Mouse (Mus musculus) WW6 (cell line): Measurements from ENCODE around the gene Top3b.
"Not testable (repeated sequence)": the region's sequence is repeated elsewhere in the genome, so short reads cannot be mapped to it uniquely, and the experiment has no call there.

ENCODE experiments used
- DNase-seq: peaks from one replicate; pipeline ENCODE4 v3.0.0-alpha.2; 2013; ENCODE audit warnings: low read depth, low spot score

Gene Top3b

GRCm38 (mm10) chr16:16870617-16871331 is at the start of gene Top3b, which contains the start of gene Vpreb1:
Gene Top3b (plus strand): TSS chr16:16870736.
Gene Vpreb1 (minus strand): TSS chr16:16870843.
- DNase-seq: peak; percentile 94

GRCm38 (mm10) chr16:16825476-16825875 is 45.1 kb upstream of the Top3b start:
- peak; percentile 16 for DNase-seq

GRCm38 (mm10) chr16:16826223-16826622 is 44.3 kb upstream of the Top3b start:
- no peak for DNase-seq

- DNase-seq: peak; percentile 34
Observed at GRCm38 (mm10) chr16:16828757-16829615, 41.5 kb upstream of the Top3b start, which contains the start of gene Spag6l. Gene Spag6l (minus strand): TSS chr16:16829456.

GRCm38 (mm10) chr16:16829671-16830070 is 40.9 kb upstream of the Top3b start:
- no peak for DNase-seq

GRCm38 (mm10) chr16:16849196-16849595 is 21.3 kb upstream of the Top3b start:
- no peak for DNase-seq

GRCm38 (mm10) chr16:16852411-16852810 is 18.1 kb upstream of the Top3b start:
- no peak for DNase-seq

- DNase-seq: no peak
Observed at GRCm38 (mm10) chr16:16854836-16855235, 15.7 kb upstream of the Top3b start.

- no peak for DNase-seq
Observed at GRCm38 (mm10) chr16:16855541-16855940, 15.0 kb upstream of the Top3b start.

GRCm38 (mm10) chr16:16856054-16856453 is 14.5 kb upstream of the Top3b start:
- not testable (repeated sequence) for DNase-seq

- DNase-seq: no peak
Observed at GRCm38 (mm10) chr16:16856731-16857476, 13.6 kb upstream of the Top3b start.

- no peak for DNase-seq
Observed at GRCm38 (mm10) chr16:16862288-16862687, 8.2 kb upstream of the Top3b start.

- no peak for DNase-seq
Observed at GRCm38 (mm10) chr16:16863978-16864377, 6.6 kb upstream of the Top3b start, which contains the start of gene Igll1. Gene Igll1 (minus strand): TSS chr16:16863985.

- DNase-seq: no peak
Observed at GRCm38 (mm10) chr16:16865217-16865616, 5.3 kb upstream of the Top3b start.

- peak; percentile 80 for DNase-seq
Observed at GRCm38 (mm10) chr16:16865696-16866561, 4.6 kb upstream of the Top3b start.

- no peak for DNase-seq
Observed at GRCm38 (mm10) chr16:16870241-16870616, 307 bp upstream of the Top3b start.

- no peak for DNase-seq
Observed at GRCm38 (mm10) chr16:16879025-16879424, 8.5 kb downstream of the Top3b start.

- no peak for DNase-seq
Observed at GRCm38 (mm10) chr16:16888341-16888740, 17.8 kb downstream of the Top3b start.

- DNase-seq: no peak
Observed at GRCm38 (mm10) chr16:16892366-16892765, 21.8 kb downstream of the Top3b start.

- no peak for DNase-seq
Observed at GRCm38 (mm10) chr16:16896015-16896381, 25.5 kb downstream of the Top3b start.
